Mouse (Mus musculus) adrenal gland, postnatal 4 days (tissue): ENCODE measurements at regions not wholly inside any gene's neighbourhood (a gene's known extent, or its start where the extent isn't known, plus 50 kb on each side); places are given as distances from the start of the nearest gene placed in this dataset.

Experiments
- DNase-seq, 2 experiments: peaks; one replicate each; pipeline ENCODE4 v3.0.0; 2021 to 2022; ENCODE audit warnings: low spot score in 2 of 2, mixed read lengths in 2 of 2

- no peak for DNase-seq
These were observed 53.8 kb upstream of the Phc1 start for GRCm38 (mm10) chr6:122394160-122394559.

GRCm38 (mm10) chr6:122393231-122393881 lies 53.0 kb upstream of the Phc1 start:
- DNase-seq, result no peak

DNA sequence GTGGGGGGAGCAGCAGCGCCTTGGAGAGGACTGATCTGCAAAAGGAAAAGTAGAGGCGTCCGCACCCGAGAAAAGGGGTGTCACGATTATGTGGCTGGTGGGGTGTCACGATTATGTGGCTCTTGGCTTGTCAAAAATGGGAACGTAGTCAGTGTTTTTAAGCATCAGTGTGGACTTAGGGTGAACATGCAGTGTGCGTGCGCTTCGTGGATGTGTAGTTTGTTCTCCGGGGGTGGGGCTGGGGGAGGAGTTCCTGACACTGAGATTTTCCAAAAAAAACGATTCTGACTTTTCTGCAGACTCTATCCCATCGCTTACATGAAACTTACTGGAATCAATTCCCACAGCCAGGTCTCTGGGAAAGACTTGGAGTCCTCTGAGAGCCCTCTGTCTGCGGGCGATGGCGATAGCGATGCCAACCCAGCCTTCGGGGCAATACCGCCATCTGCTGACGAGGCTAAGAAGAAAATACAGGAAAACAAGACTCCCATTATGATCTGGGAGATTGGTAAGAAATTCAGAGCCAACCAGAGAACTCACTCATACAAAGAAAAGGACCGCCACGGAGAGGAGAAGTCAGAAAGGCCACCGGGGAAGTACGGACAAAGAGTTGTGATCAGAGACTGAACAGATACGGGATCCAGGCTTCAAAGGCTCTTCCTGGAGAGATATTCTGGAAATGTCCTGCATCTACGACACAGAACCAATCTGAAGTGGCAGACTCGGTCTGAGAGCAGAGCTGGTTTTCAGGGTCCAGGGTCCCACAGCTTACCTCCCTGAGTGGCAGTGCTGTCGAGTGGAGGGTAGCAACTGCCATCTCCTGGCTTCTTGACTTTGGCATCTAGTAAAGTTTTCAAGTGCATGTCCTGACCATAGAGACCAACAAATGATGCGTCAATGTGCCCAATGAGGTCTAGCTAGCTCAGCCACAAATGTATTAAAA lies 51.6 kb upstream of the Phc1 start:
- peak; percentile 46 to 53 for DNase-seq

DNA sequence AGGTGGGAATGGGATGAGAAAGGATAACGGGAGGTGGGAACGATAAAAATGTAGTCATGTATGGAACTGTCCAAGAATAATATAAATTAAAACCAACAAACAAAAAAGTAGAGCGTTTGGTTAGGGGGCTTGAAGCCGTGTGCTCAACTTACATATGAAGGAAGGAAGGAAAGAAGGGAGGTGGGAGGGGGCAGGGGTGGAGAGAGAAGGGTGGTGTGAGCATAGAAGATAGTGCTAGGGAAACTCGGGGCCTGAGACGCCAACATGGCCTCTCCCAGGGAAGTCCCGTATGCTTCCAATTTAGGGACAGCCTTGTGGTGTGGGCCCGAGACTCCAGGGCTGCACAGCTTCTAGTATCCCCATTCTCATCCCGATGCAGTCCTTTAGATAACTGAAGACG lies 50.8 kb upstream of the Phc1 start:
- DNase-seq, result no peak

GRCm38 (mm10) chr6:122390720-122391119 lies 50.4 kb upstream of the Phc1 start:
- no peak for DNase-seq
